Mouse (Mus musculus): Measurements from ENCODE around the gene Car5a. TPM values are rescaled to one million over a fixed set of nuclear protein-coding genes. Genes with fewer than 3 reads are reported as not detected.

Car5a gene
- polyA plus RNA-seq, 1 experiment from 2014 or later, result not detected

GRCm38 (mm10) chr8:121966110-121966509, 21.4 kb upstream of the Car5a start:
- Histone ChIP-seq H3K9ac (ENCODE audit: low read length) (no peak overlapping the region; the same call in 1 of the 2 replicates), H3K27me3 (ENCODE audit: control insufficient read depth, insufficient read depth, low read length) (no peaks in the 10 kb centered on the region), H3K4me1 (replicated peaks; ENCODE audit: control insufficient read depth, insufficient read depth, low read length) (peaks cover 22% of the 10 kb centered on the region), H3K27ac (ENCODE audit: low read depth, low read length) (no peak overlapping the region), H3K4me2 (ENCODE audit: low read depth, low read length, severe bottlenecking) (no peak overlapping the region), H3K4me3 (ENCODE audit: low read depth, low read length) (no peak overlapping the region), H3K36me3 (ENCODE audit: control insufficient read depth, insufficient read depth, low read length) (no peaks in the 10 kb centered on the region), H3K9me3 (ENCODE audit: control insufficient read depth, low read length) (no peaks in the 10 kb centered on the region)
- ATAC-seq (replicated peaks; ENCODE audit: low FRiP score) (no peak), DNase-seq (ENCODE audit: low spot score) (no peak)
- WGBS, result 69% methylated on average over 5 of the region's 5 CpGs

DNA sequence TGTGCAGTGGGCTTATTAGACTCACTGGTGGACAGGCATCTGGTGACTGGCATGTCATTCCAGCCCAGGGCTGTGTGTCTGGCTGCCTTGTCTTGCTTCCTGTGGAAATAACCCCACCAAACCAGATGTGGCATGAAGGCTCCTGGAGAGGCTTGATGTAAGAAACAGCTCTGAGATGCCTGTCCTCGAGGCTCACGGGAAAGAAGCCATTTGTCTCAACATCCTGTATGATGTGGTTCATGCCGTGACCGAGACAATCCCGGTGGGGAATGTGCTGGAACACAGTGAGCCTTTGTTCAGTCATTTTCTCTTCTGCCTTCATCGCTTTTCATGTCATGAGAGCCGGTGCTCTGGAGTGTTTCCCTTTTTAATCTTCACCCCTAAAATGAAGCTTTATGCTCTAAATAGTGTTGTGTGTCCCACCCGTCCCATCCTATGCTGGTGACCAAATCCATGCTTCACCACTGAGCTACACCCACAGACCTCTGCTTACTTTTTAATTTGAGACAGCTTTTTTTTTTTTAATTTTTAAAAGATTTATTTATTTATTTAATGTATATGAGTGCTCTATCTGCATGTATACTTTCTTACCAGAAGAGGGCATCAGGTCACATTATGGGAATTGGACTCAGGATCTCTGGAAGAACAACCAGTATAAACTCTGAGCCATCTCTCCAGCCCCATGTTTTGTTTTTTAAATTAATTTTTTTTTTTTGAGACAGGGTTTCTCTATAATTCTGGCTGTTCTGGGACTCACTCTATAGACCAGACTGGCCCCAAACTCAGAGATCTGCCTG, 20.2 kb upstream of the Car5a start:
- Histone ChIP-seq H3K27ac (ENCODE audit: low read depth, low read length) (no peak overlapping the region), H3K9me3 (ENCODE audit: control insufficient read depth, low read length) (no peaks in the 10 kb centered on the region), H3K9ac (ENCODE audit: low read length) (no peak overlapping the region), H3K36me3 (ENCODE audit: control insufficient read depth, insufficient read depth, low read length) (no peaks in the 10 kb centered on the region), H3K4me3 (ENCODE audit: low read depth, low read length) (no peak overlapping the region), H3K27me3 (ENCODE audit: control insufficient read depth, insufficient read depth, low read length) (no peaks in the 10 kb centered on the region), H3K4me2 (ENCODE audit: low read depth, low read length, severe bottlenecking) (no peak overlapping the region), H3K4me1 (replicated peaks; ENCODE audit: control insufficient read depth, insufficient read depth, low read length) (peaks cover 20% of the 10 kb centered on the region)
- ATAC-seq (replicated peaks; ENCODE audit: low FRiP score) (no peak), DNase-seq (ENCODE audit: low spot score) (no peak)
- WGBS, result 89% methylated on average over 8 of the region's 8 CpGs

DNA sequence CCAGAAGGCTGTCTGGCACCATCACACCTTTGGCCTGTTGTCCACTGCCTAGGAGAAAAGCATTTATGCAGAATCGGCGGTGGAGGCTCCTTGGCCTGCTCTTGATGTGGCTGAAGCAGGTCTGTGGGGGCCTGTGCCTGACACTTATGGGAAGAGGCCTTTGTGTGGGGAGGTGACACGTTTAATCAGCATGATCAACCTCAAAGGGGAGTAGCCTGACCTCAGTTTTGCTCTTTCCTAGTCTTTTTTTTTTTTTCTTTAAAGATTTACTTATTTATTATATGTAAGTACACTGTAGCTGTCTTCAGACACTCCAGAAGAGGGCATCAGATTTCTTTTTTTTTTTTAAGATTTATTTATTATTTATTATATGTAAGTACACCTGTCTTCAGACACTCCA, 18.2 kb upstream of the Car5a start:
- Histone ChIP-seq H3K4me3 (ENCODE audit: low read depth, low read length) (no peak overlapping the region), H3K9ac (ENCODE audit: low read length) (no peak overlapping the region), H3K27me3 (ENCODE audit: control insufficient read depth, insufficient read depth, low read length) (no peaks in the 10 kb centered on the region), H3K4me1 (replicated peaks; ENCODE audit: control insufficient read depth, insufficient read depth, low read length) (peaks cover 20% of the 10 kb centered on the region), H3K9me3 (ENCODE audit: control insufficient read depth, low read length) (no peaks in the 10 kb centered on the region), H3K27ac (ENCODE audit: low read depth, low read length) (no peak overlapping the region), H3K36me3 (ENCODE audit: control insufficient read depth, insufficient read depth, low read length) (no peaks in the 10 kb centered on the region), H3K4me2 (ENCODE audit: low read depth, low read length, severe bottlenecking) (no peak overlapping the region)
- no peak for DNase-seq (ENCODE audit: low spot score)
- 81% methylated on average over 3 of the region's 3 CpGs for WGBS
- ATAC-seq (replicated peaks; ENCODE audit: low FRiP score), result no peak

DNA sequence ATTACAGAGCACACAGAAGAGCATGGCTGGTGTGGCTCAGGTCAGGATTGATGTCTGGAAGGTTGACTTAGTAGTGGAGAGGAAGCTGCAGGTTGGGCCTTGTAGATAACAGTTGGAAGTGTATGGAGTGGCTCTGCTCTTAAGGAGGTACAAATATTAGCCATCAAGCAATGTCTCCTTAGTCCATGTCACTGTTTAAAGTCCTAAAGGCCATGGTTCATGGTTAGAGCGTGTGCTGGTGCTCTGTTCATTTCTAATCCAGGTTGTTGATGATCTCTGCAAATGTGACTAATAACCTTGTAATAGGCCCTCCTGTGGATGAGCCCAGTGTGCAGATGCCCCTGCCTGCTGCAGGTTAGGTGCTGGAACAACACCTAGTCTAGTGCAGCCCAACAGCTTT, 13.7 kb upstream of the Car5a start:
- no peak overlapping the region for H3K4me2 ChIP-seq (ENCODE audit: low read depth, low read length, severe bottlenecking)
- 93% methylated on average over 1 of the region's 1 CpGs for WGBS

GRCm38 (mm10) chr8:121955825-121956500, 11.3 kb upstream of the Car5a start:
- Histone ChIP-seq H3K9me3 (ENCODE audit: control insufficient read depth, low read length) (no peaks in the 10 kb centered on the region), H3K4me3 (ENCODE audit: low read depth, low read length) (no peak overlapping the region), H3K27me3 (ENCODE audit: control insufficient read depth, insufficient read depth, low read length) (no peaks in the 10 kb centered on the region), H3K9ac (ENCODE audit: low read length) (no peak overlapping the region), H3K4me2 (ENCODE audit: low read depth, low read length, severe bottlenecking) (no peak overlapping the region), H3K4me1 (replicated peaks; ENCODE audit: control insufficient read depth, insufficient read depth, low read length) (peaks cover 3% of the 10 kb centered on the region; the same call in 1 of the 2 replicates), H3K36me3 (ENCODE audit: control insufficient read depth, insufficient read depth, low read length) (no peaks in the 10 kb centered on the region; the same call in 1 of the 2 replicates), H3K27ac (ENCODE audit: low read depth, low read length) (no peak overlapping the region)
- DNase-seq (ENCODE audit: low spot score) (no peak), ATAC-seq (replicated peaks; ENCODE audit: low FRiP score) (no peak)
- 86% methylated on average over 1 of the region's 1 CpGs for WGBS

More for the DNA sequence above, 13.7 kb upstream of the Car5a start:
- Histone ChIP-seq H3K27me3 (ENCODE audit: control insufficient read depth, insufficient read depth, low read length) (no peaks in the 10 kb centered on the region), H3K9ac (ENCODE audit: low read length) (no peak overlapping the region), H3K4me3 (ENCODE audit: low read depth, low read length) (no peak overlapping the region), H3K36me3 (ENCODE audit: control insufficient read depth, insufficient read depth, low read length) (no peaks in the 10 kb centered on the region; the same call in 1 of the 2 replicates), H3K27ac (ENCODE audit: low read depth, low read length) (no peak overlapping the region), H3K9me3 (ENCODE audit: control insufficient read depth, low read length) (no peaks in the 10 kb centered on the region), H3K4me1 (replicated peaks; ENCODE audit: control insufficient read depth, insufficient read depth, low read length) (no peaks in the 10 kb centered on the region; the same call in 1 of the 2 replicates)
- ATAC-seq (replicated peaks; ENCODE audit: low FRiP score) (no peak), DNase-seq (ENCODE audit: low spot score) (no peak)

DNA sequence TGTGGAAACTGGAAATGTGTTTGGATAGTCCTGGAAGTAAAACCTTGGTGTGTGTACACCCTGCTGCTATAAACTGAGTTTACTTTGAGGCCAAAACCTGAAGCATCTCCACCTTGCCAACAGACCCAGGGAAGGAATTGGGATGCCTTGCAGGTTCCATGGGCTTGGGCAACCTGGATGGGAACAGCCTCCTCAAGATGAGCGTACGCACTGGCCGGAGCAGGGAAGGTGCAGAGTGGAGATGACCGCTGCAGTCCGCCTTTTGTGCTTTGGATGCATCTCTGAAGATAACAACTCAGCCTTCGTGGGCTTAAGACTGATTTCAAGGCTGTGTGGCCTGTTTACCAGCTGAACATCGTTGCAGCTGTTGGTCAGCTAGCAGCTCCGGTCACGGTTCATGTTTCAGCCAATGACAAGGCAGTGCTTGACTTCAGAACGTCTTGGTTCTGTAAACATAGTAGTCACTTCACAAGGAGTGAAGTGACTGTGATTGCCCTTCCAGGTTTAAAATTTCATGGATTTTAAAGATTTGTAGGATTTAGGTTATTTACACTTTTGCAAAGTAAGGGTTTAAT, 10.4 kb upstream of the Car5a start:
- Histone ChIP-seq H3K4me1 (replicated peaks; ENCODE audit: control insufficient read depth, insufficient read depth, low read length) (peaks cover 3% of the 10 kb centered on the region; the same call in 1 of the 2 replicates), H3K27ac (ENCODE audit: low read depth, low read length) (no peak overlapping the region), H3K9ac (ENCODE audit: low read length) (no peak overlapping the region), H3K9me3 (ENCODE audit: control insufficient read depth, low read length) (no peaks in the 10 kb centered on the region), H3K4me2 (ENCODE audit: low read depth, low read length, severe bottlenecking) (no peak overlapping the region), H3K4me3 (ENCODE audit: low read depth, low read length) (no peak overlapping the region), H3K36me3 (ENCODE audit: control insufficient read depth, insufficient read depth, low read length) (no peaks in the 10 kb centered on the region; the same call in 1 of the 2 replicates), H3K27me3 (ENCODE audit: control insufficient read depth, insufficient read depth, low read length) (no peaks in the 10 kb centered on the region)
- WGBS, result 90% methylated on average over 10 of the region's 10 CpGs
- DNase-seq (ENCODE audit: low spot score) (no peak), ATAC-seq (replicated peaks; ENCODE audit: low FRiP score) (no peak)

- no peak for DNase-seq (ENCODE audit: low spot score)
- H3K36me3 ChIP-seq (ENCODE audit: control insufficient read depth, insufficient read depth, low read length), result no peaks in the 10 kb centered on the region; the same call in 1 of the 2 replicates
- no peak overlapping the region for H3K27ac ChIP-seq (ENCODE audit: low read depth, low read length)
- no peak for ATAC-seq (replicated peaks; ENCODE audit: low FRiP score)
- H3K27me3 ChIP-seq (ENCODE audit: control insufficient read depth, insufficient read depth, low read length), result no peaks in the 10 kb centered on the region
- no peak overlapping the region for H3K9ac ChIP-seq (ENCODE audit: low read length)
- H3K4me1 ChIP-seq (replicated peaks; ENCODE audit: control insufficient read depth, insufficient read depth, low read length), result peaks cover 6% of the 10 kb centered on the region; the same call in 1 of the 2 replicates
- no peaks in the 10 kb centered on the region for H3K9me3 ChIP-seq (ENCODE audit: control insufficient read depth, low read length)
- H3K4me2 ChIP-seq (ENCODE audit: low read depth, low read length, severe bottlenecking), result no peak overlapping the region
- 88% methylated on average over 3 of the region's 3 CpGs for WGBS
- H3K4me3 ChIP-seq (ENCODE audit: low read depth, low read length), result no peak overlapping the region
Observed at GRCm38 (mm10) chr8:121953821-121954545, 9.3 kb upstream of the Car5a start.

GRCm38 (mm10) chr8:121952800-121953199, 8.1 kb upstream of the Car5a start:
- Histone ChIP-seq H3K4me1 (replicated peaks; ENCODE audit: control insufficient read depth, insufficient read depth, low read length) (peaks cover 12% of the 10 kb centered on the region; the same call in 1 of the 2 replicates), H3K36me3 (ENCODE audit: control insufficient read depth, insufficient read depth, low read length) (no peaks in the 10 kb centered on the region; the same call in 1 of the 2 replicates), H3K4me2 (ENCODE audit: low read depth, low read length, severe bottlenecking) (0 out of 2 replicates have a peak overlapping the region, but pooled peaks have one; percentile 16), H3K9ac (ENCODE audit: low read length) (no peak overlapping the region), H3K27ac (ENCODE audit: low read depth, low read length) (no peak overlapping the region), H3K9me3 (ENCODE audit: control insufficient read depth, low read length) (no peaks in the 10 kb centered on the region), H3K27me3 (ENCODE audit: control insufficient read depth, insufficient read depth, low read length) (no peaks in the 10 kb centered on the region), H3K4me3 (ENCODE audit: low read depth, low read length) (no peak overlapping the region)
- WGBS, result 88% methylated on average over 7 of the region's 7 CpGs
- DNase-seq (ENCODE audit: low spot score), result no peak
- ATAC-seq (replicated peaks; ENCODE audit: low FRiP score), result no peak

Measured in forebrain, embryonic 11.5 days (tissue).